Mouse (Mus musculus): ENCODE measurements around the gene Teddm1b. TPM values are rescaled to one million over a fixed set of nuclear protein-coding genes. Genes with fewer than 3 reads are reported as not detected.

Gene Teddm1b
- polyA plus RNA-seq, 1 experiment = not detected

GRCm38 (mm10) chr1:153900381-153900780, 26.2 kb downstream of the Teddm1b start:
- H3K4me1 ChIP-seq (ENCODE audit: control insufficient read depth, insufficient read depth, low read length) = peaks cover 5% of the 10 kb centered on the region
- no peak for TF ChIP-seq CTCF (IDR thresholded peaks at IDR 0.05; ENCODE audit: insufficient read depth, low read length)
- TF ChIP-seq POLR2A (IDR thresholded peaks at IDR 0.05; ENCODE audit: borderline replicate concordance, extremely low read depth, low read depth, low read length) = no peak; the same call in 1 of the 2 replicates
- WGBS = under 1% methylated on average over 36 of the region's 36 CpGs
- peak overlapping the region; percentile 99 for H3K4me3 ChIP-seq (replicated peaks; ENCODE audit: extremely low read depth, low read depth, low read length)
- DNase-seq = no peak

GRCm38 (mm10) chr1:153900860-153901730, 26.9 kb downstream of the Teddm1b start:
- peak overlapping the region; percentile 99 for H3K4me3 ChIP-seq (replicated peaks; ENCODE audit: extremely low read depth, low read depth, low read length)
- TF ChIP-seq POLR2A (IDR thresholded peaks at IDR 0.05; ENCODE audit: borderline replicate concordance, extremely low read depth, low read depth, low read length) (peak; percentile 67; the same call in 1 of the 2 replicates), CTCF (IDR thresholded peaks at IDR 0.05; ENCODE audit: insufficient read depth, low read length) (no peak)
- H3K4me1 ChIP-seq (ENCODE audit: control insufficient read depth, insufficient read depth, low read length) = peaks cover 5% of the 10 kb centered on the region
- DNase-seq = peak; percentile 64
- WGBS = 1% methylated on average over 25 of the region's 25 CpGs

- TF ChIP-seq CTCF (IDR thresholded peaks at IDR 0.05; ENCODE audit: insufficient read depth, low read length) = no peak
- TF ChIP-seq POLR2A (IDR thresholded peaks at IDR 0.05; ENCODE audit: borderline replicate concordance, extremely low read depth, low read depth, low read length) = 0 out of 2 replicates have a peak, but pooled peaks have one; percentile 5
- WGBS = 85% methylated on average over 13 of the region's 13 CpGs
- peaks cover 5% of the 10 kb centered on the region for H3K4me1 ChIP-seq (ENCODE audit: control insufficient read depth, insufficient read depth, low read length)
- H3K4me3 ChIP-seq (replicated peaks; ENCODE audit: extremely low read depth, low read depth, low read length) = no peak overlapping the region
- DNase-seq = no peak
Observed at GRCm38 (mm10) chr1:153903006-153903405, 28.9 kb downstream of the Teddm1b start.

- no peak for TF ChIP-seq POLR2A (IDR thresholded peaks at IDR 0.05; ENCODE audit: borderline replicate concordance, extremely low read depth, low read depth, low read length)
- no peak for TF ChIP-seq CTCF (IDR thresholded peaks at IDR 0.05; ENCODE audit: insufficient read depth, low read length)
- WGBS = 91% methylated on average over 14 of the region's 14 CpGs
- H3K4me1 ChIP-seq (ENCODE audit: control insufficient read depth, insufficient read depth, low read length) = peaks cover 6% of the 10 kb centered on the region
- H3K4me3 ChIP-seq (replicated peaks; ENCODE audit: extremely low read depth, low read depth, low read length) = no peak overlapping the region
- no peak for DNase-seq
Observed at GRCm38 (mm10) chr1:153904236-153904635, 30.1 kb downstream of the Teddm1b start.

GRCm38 (mm10) chr1:153905884-153906283, 31.7 kb downstream of the Teddm1b start:
- peaks cover 6% of the 10 kb centered on the region for H3K4me1 ChIP-seq (ENCODE audit: control insufficient read depth, insufficient read depth, low read length)
- H3K4me3 ChIP-seq (replicated peaks; ENCODE audit: extremely low read depth, low read depth, low read length) = no peak overlapping the region
- no peak for DNase-seq
- no peak for TF ChIP-seq CTCF (IDR thresholded peaks at IDR 0.05; ENCODE audit: insufficient read depth, low read length)
- TF ChIP-seq POLR2A (IDR thresholded peaks at IDR 0.05; ENCODE audit: borderline replicate concordance, extremely low read depth, low read depth, low read length) = no peak
- 69% methylated on average over 3 of the region's 3 CpGs for WGBS

- Histone ChIP-seq H3K4me1 (ENCODE audit: control insufficient read depth, insufficient read depth, low read length) (peaks cover 2% of the 10 kb centered on the region), H3K4me3 (replicated peaks; ENCODE audit: extremely low read depth, low read depth, low read length) (no peak overlapping the region)
- DNase-seq = no peak
- WGBS = 86% methylated on average over 6 of the region's 6 CpGs
- no peak for TF ChIP-seq CTCF (IDR thresholded peaks at IDR 0.05; ENCODE audit: insufficient read depth, low read length)
- no peak for TF ChIP-seq POLR2A (IDR thresholded peaks at IDR 0.05; ENCODE audit: borderline replicate concordance, extremely low read depth, low read depth, low read length)
Observed at GRCm38 (mm10) chr1:153908208-153908607, 34.1 kb downstream of the Teddm1b start.

- peaks cover 2% of the 10 kb centered on the region; the same call in 1 of the 2 replicates for H3K4me1 ChIP-seq (ENCODE audit: control insufficient read depth, insufficient read depth, low read length)
Observed at GRCm38 (mm10) chr1:153908741-153909140, 34.6 kb downstream of the Teddm1b start.

GRCm38 (mm10) chr1:153909213-153909962, 35.2 kb downstream of the Teddm1b start:
- 65% methylated on average over 10 of the region's 10 CpGs for WGBS

More at GRCm38 (mm10) chr1:153908741-153909140, 34.6 kb downstream of the Teddm1b start:
- TF ChIP-seq CTCF (IDR thresholded peaks at IDR 0.05; ENCODE audit: insufficient read depth, low read length) = no peak
- no peak for TF ChIP-seq POLR2A (IDR thresholded peaks at IDR 0.05; ENCODE audit: borderline replicate concordance, extremely low read depth, low read depth, low read length)
- no peak overlapping the region for H3K4me3 ChIP-seq (replicated peaks; ENCODE audit: extremely low read depth, low read depth, low read length)
- WGBS = 93% methylated on average over 4 of the region's 4 CpGs
- no peak for DNase-seq

GRCm38 (mm10) chr1:153909963-153910291, 35.8 kb downstream of the Teddm1b start:
- no peak for DNase-seq
- H3K4me1 ChIP-seq (ENCODE audit: control insufficient read depth, insufficient read depth, low read length) = peaks cover 2% of the 10 kb centered on the region; the same call in 1 of the 2 replicates
- WGBS = 72% methylated on average over 9 of the region's 9 CpGs
- TF ChIP-seq CTCF (IDR thresholded peaks at IDR 0.05; ENCODE audit: insufficient read depth, low read length) (no peak), POLR2A (IDR thresholded peaks at IDR 0.05; ENCODE audit: borderline replicate concordance, extremely low read depth, low read depth, low read length) (peak; percentile 16; the same call in 1 of the 2 replicates)
- H3K4me3 ChIP-seq (replicated peaks; ENCODE audit: extremely low read depth, low read depth, low read length) = no peak overlapping the region

More at GRCm38 (mm10) chr1:153909213-153909962, 35.2 kb downstream of the Teddm1b start:
- TF ChIP-seq POLR2A (IDR thresholded peaks at IDR 0.05; ENCODE audit: borderline replicate concordance, extremely low read depth, low read depth, low read length) (no peak), CTCF (IDR thresholded peaks at IDR 0.05; ENCODE audit: insufficient read depth, low read length) (no peak)
- no peak overlapping the region for H3K4me3 ChIP-seq (replicated peaks; ENCODE audit: extremely low read depth, low read depth, low read length)
- peaks cover 2% of the 10 kb centered on the region; the same call in 1 of the 2 replicates for H3K4me1 ChIP-seq (ENCODE audit: control insufficient read depth, insufficient read depth, low read length)
- no peak for DNase-seq

All from lung, adult 2 months (tissue).